Mouse (Mus musculus) limb, embryonic 14.5 days (tissue): Measurements from ENCODE around the gene Sap25. TPM values are rescaled to one million over a fixed set of nuclear protein-coding genes. Genes with fewer than 3 reads are reported as not detected.
A peak's percentile ranks its signal among the peaks of the same experiment; 100 is the strongest.

Experiments used
- ATAC-seq: fragments of 200-750 bp; cut with Nextera tagmentation; 2 replicates; pipeline ENCODE4 v1.8.0; 2017; ENCODE audit warnings: low read depth, moderate number of reproducible peaks, moderate TSS enrichment; ENCODE audit not compliant: low FRiP score
- DNase-seq: peaks from one replicate; pipeline ENCODE4 v3.0.0-alpha.2; 2015; ENCODE audit warnings: low spot score
- H3K27ac ChIP-seq: fragments of 300-500 bp; sonication (generic); replicated peaks from 2 replicates; pipeline ENCODE4 v1.5.1; 2014; ENCODE audit warnings: low read depth, mild to moderate bottlenecking, low read length, moderate library complexity, mixed read lengths
- H3K27me3 ChIP-seq: fragments of 300-500 bp; sonication (generic); 2 replicates; pipeline ENCODE4 v1.6.1; 2014; ENCODE audit warnings: low read length, mixed read lengths; ENCODE audit not compliant: control insufficient read depth, insufficient read depth
- H3K36me3 ChIP-seq: fragments of 300-500 bp; sonication (generic); 2 replicates; pipeline ENCODE4 v1.6.1; 2014; ENCODE audit warnings: mild to moderate bottlenecking, low read length, moderate library complexity, mixed read lengths; ENCODE audit not compliant: control insufficient read depth, insufficient read depth
- H3K4me1 ChIP-seq: fragments of 300-500 bp; sonication (generic); 2 replicates; pipeline ENCODE4 v1.6.1; 2014; ENCODE audit warnings: antibody characterized with exemption, low read length, mixed read lengths; ENCODE audit not compliant: control insufficient read depth, insufficient read depth
- H3K4me2 ChIP-seq: fragments of 300-500 bp; sonication (generic); replicated peaks from 2 replicates; pipeline ENCODE4 v1.6.1; 2014; ENCODE audit warnings: low read depth, mild to moderate bottlenecking, low read length, moderate library complexity; ENCODE audit not compliant: severe bottlenecking
- H3K4me3 ChIP-seq: fragments of 300-500 bp; sonication (generic); replicated peaks from 2 replicates; pipeline ENCODE4 v1.5.1; 2014; ENCODE audit warnings: low read length
- H3K9ac ChIP-seq: fragments of 300-500 bp; sonication (generic); 2 replicates; pipeline ENCODE4 v1.6.1; 2014; ENCODE audit warnings: mild to moderate bottlenecking, low read depth, low read length, moderate library complexity; ENCODE audit not compliant: severe bottlenecking
- H3K9me3 ChIP-seq: fragments of 300-500 bp; sonication (generic); 2 replicates; pipeline ENCODE4 v1.6.1; 2016; ENCODE audit warnings: low read length; ENCODE audit not compliant: control insufficient read depth
- POLR2A ChIP-seq: fragments of 200-500 bp; IDR thresholded peaks from 2 replicates; pipeline ENCODE4 v1.8.0; 2012; ENCODE audit warnings: inconsistent platforms, mild to moderate bottlenecking, moderate library complexity, borderline replicate concordance; ENCODE audit not compliant: insufficient read depth, insufficient read length; ENCODE audit errors: extremely low read depth
- WGBS: fragments of 180-500 bp; shearing (Covaris S2); extraction: QIAGEN DNeasy Blood & Tissue Kit; methylation state at CpG from one replicate; pipeline ENCODE4 v1.1.7; 2014; 5-methylcytosine and 5-hydroxymethylcytosine counted together
- polyA plus RNA-seq, 2 experiments: library from polyadenylated mRNA; depleted of rRNA in 1 of 2; stranded (reverse) in 1 of 2; unstranded in 1 of 2; fragments of >200 nt; fragmentation: Nextera tagmentation in 1 of 2; extraction: Ambion mirVana in 1 of 2; gene quantifications; 2 replicates each; pipeline versions ENCODE4 v1.2.1 to v1.2.3; 2012 to 2014

The Sap25 gene
- polyA plus RNA-seq, 2 experiments: 5.2 to 37.1 TPM

DNA sequence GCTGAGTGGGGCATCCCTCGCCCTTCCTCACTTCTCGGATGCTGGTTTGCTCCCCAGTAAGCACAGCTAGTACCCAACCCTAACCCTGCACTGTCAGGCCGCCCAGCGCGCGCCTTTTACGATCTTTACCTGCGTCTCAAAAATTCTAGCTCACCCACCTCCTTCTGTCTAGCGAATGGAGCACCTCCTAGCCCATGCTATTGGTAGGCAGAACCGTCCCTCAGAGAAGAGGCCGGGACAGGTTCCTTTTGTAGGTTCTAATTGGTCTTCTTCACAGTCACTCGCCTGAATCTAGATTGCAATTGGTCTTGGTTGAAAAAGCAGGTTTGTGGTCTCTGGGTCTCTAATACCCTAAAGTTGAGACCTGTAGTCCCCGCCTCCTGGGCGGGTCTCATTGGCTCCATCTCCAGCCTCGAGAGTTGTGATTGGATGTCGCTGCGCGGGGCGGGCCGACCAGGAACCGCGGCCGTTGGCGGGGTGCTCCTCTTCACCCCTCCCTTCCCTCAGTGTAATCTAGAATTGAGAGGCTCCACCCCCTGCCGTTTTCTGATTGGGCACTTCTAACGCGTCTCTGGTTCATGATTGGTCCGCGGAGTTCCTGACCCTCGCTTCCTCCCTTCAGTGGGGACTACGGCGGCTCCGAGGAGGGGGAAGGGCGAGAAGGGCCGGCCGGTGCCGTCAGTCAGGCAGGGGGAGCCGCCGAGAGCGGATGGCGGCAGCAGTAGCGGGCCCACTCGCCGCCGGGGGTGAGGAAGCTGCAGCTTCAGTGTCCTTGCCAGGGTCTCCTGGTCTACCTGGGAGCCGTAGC lies 12.4 kb upstream of the Sap25 start, which contains the start of the genes Fbxo24, Lrch4 and Gm20605:
Fbxo24 (minus strand) TSS at position 505 of the 808 bp plus-strand sequence.
Lrch4 (plus strand) TSS at position 624 of the 808 bp plus-strand sequence.
Gm20605 (plus strand) TSS at position 678 of the 808 bp plus-strand sequence.
- Histone ChIP-seq H3K27me3 (no peaks in the 10 kb centered on the region), H3K36me3 (peaks cover 15% of the 10 kb centered on the region), H3K4me2 (peak within 1 kb of the TSS; percentile 77), H3K9ac (peak within 1 kb of the TSS; percentile 73), H3K9me3 (no peaks in the 10 kb centered on the region), H3K4me1 (peaks cover 16% of the 10 kb centered on the region), H3K4me3 (peak within 1 kb of the TSS; percentile 98), H3K27ac (peak within 1 kb of the TSS; percentile 86)
- under 1% methylated on average over 45 of the region's 46 CpGs for WGBS
- peak; percentile 100 for DNase-seq
- ATAC-seq: peak; percentile 97
- TF ChIP-seq POLR2A: peak; percentile 91; the same call in 1 of the 2 replicates

DNA sequence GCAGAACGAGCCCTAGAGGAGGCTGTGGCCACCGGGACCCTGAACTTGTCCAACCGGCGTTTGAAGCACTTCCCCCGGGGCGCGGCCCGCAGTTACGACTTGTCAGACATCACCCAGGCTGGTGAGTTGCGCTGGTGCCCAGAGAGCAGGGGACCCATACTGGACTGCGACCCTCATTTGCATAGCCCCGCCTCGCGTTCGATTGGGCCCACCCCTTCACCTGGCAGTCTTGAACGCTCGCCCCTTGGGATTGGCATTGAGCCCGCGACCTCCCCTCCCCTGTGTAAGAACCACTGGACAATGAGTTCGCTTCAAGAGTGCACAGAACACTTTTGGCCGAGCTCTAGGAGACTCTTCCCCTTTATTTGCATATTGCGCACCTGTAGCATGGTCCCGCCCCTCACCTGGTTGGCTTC lies 11.8 kb upstream of the Sap25 start:
- 0 out of 2 replicates have a peak, but pooled peaks have one; percentile 3 for ATAC-seq
- H3K4me3 ChIP-seq: peak overlapping the region; percentile 98
- peak overlapping the region; percentile 81 for H3K27ac ChIP-seq
- no peaks in the 10 kb centered on the region for H3K27me3 ChIP-seq
- no peak for TF ChIP-seq POLR2A
- peak; percentile 23 for DNase-seq
- H3K4me1 ChIP-seq: peaks cover 16% of the 10 kb centered on the region
- no peaks in the 10 kb centered on the region for H3K9me3 ChIP-seq
- 1% methylated on average over 23 of the region's 23 CpGs for WGBS
- H3K36me3 ChIP-seq: peaks cover 21% of the 10 kb centered on the region
- peak overlapping the region; percentile 77 for H3K4me2 ChIP-seq
- peak overlapping the region; percentile 73 for H3K9ac ChIP-seq

DNA sequence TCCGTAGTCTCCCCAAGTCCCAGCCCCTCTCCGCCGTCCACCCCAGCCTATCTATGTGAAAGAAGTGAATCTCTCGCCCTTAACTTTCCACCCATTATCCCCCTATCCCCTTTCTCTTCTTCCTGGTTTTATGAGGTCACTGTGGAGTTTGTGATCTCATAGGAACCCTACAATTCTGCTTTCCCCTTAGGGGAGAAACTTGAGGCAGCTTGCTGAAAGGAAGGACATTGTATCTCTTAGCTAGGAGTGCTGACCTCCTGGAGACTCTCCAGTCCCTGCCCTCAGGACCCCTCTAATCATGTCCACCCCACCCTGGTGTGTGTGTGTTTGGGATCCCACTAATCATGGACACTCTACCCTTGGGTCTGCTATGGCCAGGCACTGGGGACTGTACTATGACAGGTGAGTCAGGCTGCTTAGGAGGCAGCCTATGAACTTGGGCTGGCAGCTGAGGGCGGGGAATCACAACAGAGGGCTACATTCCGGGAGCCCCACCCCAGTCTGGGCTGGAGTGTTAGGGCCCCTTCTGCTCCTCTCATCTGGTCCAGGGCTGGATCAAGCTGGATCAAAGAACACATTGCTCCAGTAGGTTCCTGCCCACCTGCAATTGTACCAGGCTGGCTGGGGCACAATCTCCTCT lies 11.1 kb upstream of the Sap25 start:
- WGBS: 14% methylated on average over 6 of the region's 6 CpGs
- Histone ChIP-seq H3K4me3 (peak overlapping the region; percentile 98), H3K27ac (peak overlapping the region; percentile 44; the same call in 1 of the 2 replicates), H3K9me3 (no peaks in the 10 kb centered on the region), H3K27me3 (no peaks in the 10 kb centered on the region), H3K36me3 (peaks cover 24% of the 10 kb centered on the region), H3K9ac (peak overlapping the region; percentile 73; the same call in 1 of the 2 replicates), H3K4me1 (peaks cover 16% of the 10 kb centered on the region), H3K4me2 (peak overlapping the region; percentile 77)
- no peak for DNase-seq
- TF ChIP-seq POLR2A: no peak
- no peak for ATAC-seq

DNA sequence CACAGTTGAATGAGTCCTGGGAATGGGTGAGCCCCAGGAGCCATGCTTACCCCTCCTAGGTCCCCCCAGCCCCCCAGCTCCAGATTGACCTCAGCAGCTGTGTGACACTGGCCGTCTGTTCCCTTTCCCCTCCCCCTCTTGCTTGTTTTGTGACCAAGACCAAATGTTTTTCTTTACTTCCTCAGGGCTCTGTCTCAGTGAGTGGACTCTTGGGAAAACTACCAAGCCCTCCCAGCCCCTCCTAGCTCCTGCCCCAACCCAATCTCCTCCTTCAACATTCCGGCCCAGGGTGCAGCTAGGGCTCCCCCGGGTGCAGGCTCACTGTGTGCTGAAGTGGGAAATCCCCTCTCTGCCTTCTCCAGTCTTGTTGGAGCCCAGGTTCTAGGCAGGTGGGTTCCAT lies 10.5 kb upstream of the Sap25 start:
- DNase-seq: no peak
- Histone ChIP-seq H3K27ac (peak overlapping the region; percentile 71), H3K4me3 (peak overlapping the region; percentile 98; the same call in 1 of the 2 replicates), H3K9me3 (no peaks in the 10 kb centered on the region), H3K4me2 (peak overlapping the region; percentile 77), H3K27me3 (no peaks in the 10 kb centered on the region), H3K9ac (peak overlapping the region; percentile 73; the same call in 1 of the 2 replicates), H3K4me1 (peaks cover 16% of the 10 kb centered on the region), H3K36me3 (peaks cover 30% of the 10 kb centered on the region)
- TF ChIP-seq POLR2A: no peak
- ATAC-seq: no peak
- 28% methylated on average over 3 of the region's 3 CpGs for WGBS

DNA sequence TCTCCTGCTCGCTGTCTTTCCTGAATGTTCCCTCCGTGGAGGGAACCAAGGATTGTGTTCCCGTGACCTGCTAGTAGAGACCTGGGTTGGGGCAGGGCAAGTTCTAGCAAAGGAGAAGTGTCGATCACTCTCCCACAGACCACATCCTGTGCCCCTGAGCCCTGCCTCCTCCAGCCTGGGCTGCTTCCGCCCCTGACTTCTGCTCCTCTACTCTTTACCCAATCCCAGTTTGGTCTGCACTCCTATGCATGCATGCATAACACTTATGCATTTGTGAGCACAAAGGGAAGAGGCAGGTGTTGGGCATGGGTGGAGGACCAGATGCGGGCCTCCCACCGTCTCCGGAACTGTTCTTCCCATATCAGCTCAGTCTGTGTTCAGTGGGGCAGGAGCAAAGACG lies 10.0 kb upstream of the Sap25 start:
- peaks cover 35% of the 10 kb centered on the region for H3K36me3 ChIP-seq
- H3K27me3 ChIP-seq: no peaks in the 10 kb centered on the region
- DNase-seq: no peak
- peak overlapping the region; percentile 77; the same call in 1 of the 2 replicates for H3K4me2 ChIP-seq
- 62% methylated on average over 9 of the region's 9 CpGs for WGBS
- H3K9ac ChIP-seq: 0 out of 2 replicates have a peak overlapping the region, but pooled peaks have one; percentile 73
- peak overlapping the region; percentile 71 for H3K27ac ChIP-seq
- H3K9me3 ChIP-seq: no peaks in the 10 kb centered on the region
- peaks cover 16% of the 10 kb centered on the region for H3K4me1 ChIP-seq
- ATAC-seq: no peak
- no peak overlapping the region for H3K4me3 ChIP-seq
- no peak for TF ChIP-seq POLR2A
